Mouse (Mus musculus) adrenal gland, postnatal 10 days (tissue): Measurements from ENCODE around the gene Gm4214. TPM values are rescaled to one million over a fixed set of nuclear protein-coding genes. Genes with fewer than 3 reads are reported as not detected.
"Not testable (repeated sequence)": the region's sequence is repeated elsewhere in the genome, so short reads cannot be mapped to it uniquely, and the experiment has no call there.

Experiments used
- DNase-seq: peaks from one replicate; pipeline ENCODE4 v3.0.0; 2021; ENCODE audit warnings: mixed read lengths
- long read RNA-seq, 2 experiments: library from polyadenylated mRNA; stranded (forward); transcript quantifications; one replicate each; pipeline ENCODE4 v2.0.0; 2021
- total RNA-seq, 2 experiments: library from RNA; stranded (reverse); gene quantifications; 2 replicates each; pipeline ENCODE4 v1.2.3; 2021

Gene Gm4214
- not detected for total RNA-seq
- long read RNA-seq, experiment 1: 0 reads
- long read RNA-seq, experiment 2: 0 reads

GRCm38 (mm10) chr7:22984573-22984972 lies at the start of gene Gm4214:
Gm4214 (minus strand) TSS chr7:22984673.
- DNase-seq: not testable (repeated sequence)

GRCm38 (mm10) chr7:23019823-23020222 lies 35.4 kb upstream of the Gm4214 start, which contains the start of gene Gm4216:
Gm4216 (minus strand) TSS chr7:23019923.
- not testable (repeated sequence) for DNase-seq

Other genes with a start within 250 kb of the Gm4214 start
- gene Vmn1r157, start 223.0 kb downstream of the Gm4214 start, total RNA-seq: not detected
- not detected for gene Vmn1r158, start 193.9 kb downstream of the Gm4214 start, total RNA-seq
- gene Vmn1r159, start 141.1 kb downstream of the Gm4214 start, total RNA-seq: not detected
- not detected for gene Vmn1r160, start 113.4 kb downstream of the Gm4214 start, total RNA-seq
- gene Gm4216, start 35.2 kb upstream of the Gm4214 start, total RNA-seq: not detected
- gene Vmn1r163, start 70.9 kb upstream of the Gm4214 start, total RNA-seq: not detected
- not detected for gene Gm8720, start 82.8 kb upstream of the Gm4214 start, total RNA-seq
- gene Gm10662, start 159.8 kb upstream of the Gm4214 start, total RNA-seq: not detected
- not detected for gene Vmn1r165, start 232.7 kb upstream of the Gm4214 start, total RNA-seq